Mouse (Mus musculus) monocyte, adult 2 months (primary cell): ENCODE data around the gene Rad1.
"Not testable (repeated sequence)": the region's sequence is repeated elsewhere in the genome, so short reads cannot be mapped to it uniquely, and the experiment has no call there.

Experiments
- DNase-seq, 2 experiments: peaks; one replicate each; pipeline ENCODE4 v3.0.0; 2022; ENCODE audit warnings: low spot score in 2 of 2, low read depth in 1 of 2

The Rad1 gene

DNA sequence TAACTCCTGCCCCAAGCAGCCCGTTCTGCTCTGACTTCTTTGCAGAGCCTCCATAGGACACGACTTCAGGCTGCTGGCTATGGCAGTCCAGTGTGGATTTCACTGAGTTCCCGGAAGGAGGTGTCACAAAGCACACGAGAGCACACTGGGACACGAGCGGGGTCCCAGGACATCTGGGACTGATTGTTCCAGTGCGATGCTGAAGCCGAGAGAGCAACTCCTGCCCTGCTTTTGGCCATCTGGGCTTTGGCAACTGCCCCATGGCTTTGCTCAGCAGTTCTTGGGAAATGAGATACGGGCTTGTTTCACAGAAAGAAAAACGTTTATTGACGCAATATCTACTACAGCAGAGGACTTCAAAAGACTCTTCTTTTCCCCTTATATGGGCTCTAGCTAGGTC lies 20.3 kb downstream of the Rad1 start:
- DNase-seq: no peak

GRCm38 (mm10) chr15:10515166-10515565 lies 29.3 kb downstream of the Rad1 start:
- DNase-seq: no peak

- DNase-seq: no peak
These were observed 40.1 kb downstream of the Rad1 start for GRCm38 (mm10) chr15:10525896-10526295.

- no peak for DNase-seq
These were observed 45.5 kb downstream of the Rad1 start for GRCm38 (mm10) chr15:10531352-10531751.

- DNase-seq: not testable (repeated sequence)
These were observed 47.5 kb downstream of the Rad1 start for GRCm38 (mm10) chr15:10533361-10533760.

DNA sequence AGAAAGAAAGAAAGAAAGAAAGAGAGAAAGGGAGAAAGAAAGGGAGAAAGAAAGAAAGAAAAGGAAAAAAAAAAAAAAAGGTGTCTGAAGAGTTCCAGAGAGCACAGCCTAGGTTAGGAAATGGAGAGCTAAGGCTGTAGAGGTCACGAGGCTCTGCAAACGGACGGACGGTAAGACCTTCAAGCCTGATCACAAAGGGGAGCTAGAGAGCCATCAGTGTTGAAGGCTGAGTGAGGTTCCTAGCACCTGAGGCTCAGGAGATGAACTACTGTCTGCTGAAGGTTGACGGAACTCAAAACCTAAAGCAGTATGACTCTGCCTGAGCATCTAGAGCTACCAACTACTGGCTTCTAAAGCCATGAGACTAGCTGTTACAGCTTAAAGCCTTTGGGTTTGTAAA lies 48.8 kb downstream of the Rad1 start:
- no peak for DNase-seq

- no peak for DNase-seq
These were observed 50.2 kb downstream of the Rad1 start for GRCm38 (mm10) chr15:10535969-10536368.

DNA sequence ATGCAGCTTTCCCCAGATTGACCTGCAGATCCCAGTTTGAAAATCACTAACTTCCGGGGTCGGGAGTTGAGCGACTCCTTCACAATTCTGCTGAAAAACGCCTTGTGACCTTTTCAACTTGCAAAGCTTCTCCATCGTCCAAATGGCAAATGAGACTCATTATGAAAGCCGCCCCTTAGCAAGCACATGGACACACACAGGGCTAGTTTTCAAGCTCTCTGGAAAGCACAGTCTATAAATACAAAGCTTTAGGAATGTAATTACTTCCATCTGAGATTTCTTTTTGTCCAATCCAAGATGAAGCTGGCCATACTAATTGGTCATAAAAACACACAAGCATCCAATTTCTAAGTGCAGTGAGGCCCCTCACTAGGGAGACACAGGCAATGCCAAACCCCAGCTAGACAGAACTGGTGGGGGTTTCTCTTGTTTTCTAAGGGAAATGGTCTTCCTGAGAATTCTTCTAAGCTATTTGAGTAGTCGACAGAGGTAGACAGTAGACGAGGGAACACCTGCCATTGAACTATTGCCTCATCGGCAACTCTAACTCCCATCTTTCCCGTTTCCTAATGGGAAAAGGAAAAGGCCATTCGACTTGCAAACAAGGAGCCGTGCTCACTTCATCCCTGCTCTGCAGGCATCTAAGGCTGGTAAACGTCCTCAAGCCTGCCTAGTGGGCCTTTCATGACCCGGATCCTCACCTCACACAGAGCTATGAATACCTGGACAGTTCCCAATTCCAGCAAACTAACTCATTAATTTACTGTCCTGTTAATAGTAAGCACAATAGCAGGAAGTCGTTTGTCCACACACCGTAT lies 54.7 kb downstream of the Rad1 start:
- DNase-seq: no peak
